Mouse (Mus musculus) B cell, adult (primary cell): Measurements from ENCODE around the gene Mapk8. TPM values are rescaled to one million over a fixed set of nuclear protein-coding genes. Genes with fewer than 3 reads are reported as not detected.

Source experiments
- total RNA-seq: library from RNA; stranded (reverse); gene quantifications from 4 replicates; pipeline ENCODE4 v1.2.4, GENCODE M21; 2023; ENCODE audit not compliant: inconsistent age

Mapk8 gene
- 29.2 to 36.0 TPM (median 31.6 TPM) in 4 replicates for total RNA-seq

GRCm38 (mm10) chr14:33447027-33447569 lies at the start of gene Mapk8:
Gene Mapk8, minus strand, starts transcription at chr14:33447158.

GRCm38 (mm10) chr14:33471331-33471730 lies 24.4 kb upstream of the Mapk8 start, which contains the start of gene Frmpd2:
Gene Frmpd2, plus strand, starts transcription at chr14:33471696.

Other genes starting within 250 kb of the Mapk8 start
- not detected in 4 replicates for gene Arhgap22, start 233.1 kb downstream of the Mapk8 start, total RNA-seq
- not detected in 4 replicates for gene Frmpd2, start 24.5 kb upstream of the Mapk8 start, total RNA-seq
- not detected in 4 replicates for gene Ptpn20, start 142.0 kb upstream of the Mapk8 start, total RNA-seq